Mouse (Mus musculus): ENCODE measurements around the gene Cox6a1.
A peak's percentile ranks its signal among the peaks of the same experiment; 100 is the strongest.
"Not testable (repeated sequence)": the region's sequence is repeated elsewhere in the genome, so short reads cannot be mapped to it uniquely, and the experiment has no call there.

The Cox6a1 gene

DNA sequence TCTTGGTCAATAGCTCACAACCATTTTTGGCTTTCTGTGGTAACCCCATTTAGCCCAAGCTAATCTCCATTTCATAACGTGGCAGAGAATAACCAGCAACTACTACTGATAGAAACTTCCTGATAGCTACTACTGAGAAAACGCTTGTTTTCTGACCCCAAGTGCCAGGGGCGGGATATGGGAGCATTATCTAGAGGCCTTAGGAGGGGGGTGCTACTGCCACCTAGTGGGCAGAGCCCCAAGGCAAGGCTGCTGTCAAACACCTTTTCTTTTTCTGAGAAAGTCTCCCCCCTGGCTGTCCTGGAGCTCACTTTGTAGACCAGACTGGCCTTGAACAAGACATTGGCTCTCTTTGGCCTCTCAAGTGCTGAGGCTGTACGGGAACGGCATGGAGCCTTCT lies 1.2 kb downstream of the Cox6a1 start:
- DNase-seq (ENCODE audit: low spot score): peak; percentile 86

DNA sequence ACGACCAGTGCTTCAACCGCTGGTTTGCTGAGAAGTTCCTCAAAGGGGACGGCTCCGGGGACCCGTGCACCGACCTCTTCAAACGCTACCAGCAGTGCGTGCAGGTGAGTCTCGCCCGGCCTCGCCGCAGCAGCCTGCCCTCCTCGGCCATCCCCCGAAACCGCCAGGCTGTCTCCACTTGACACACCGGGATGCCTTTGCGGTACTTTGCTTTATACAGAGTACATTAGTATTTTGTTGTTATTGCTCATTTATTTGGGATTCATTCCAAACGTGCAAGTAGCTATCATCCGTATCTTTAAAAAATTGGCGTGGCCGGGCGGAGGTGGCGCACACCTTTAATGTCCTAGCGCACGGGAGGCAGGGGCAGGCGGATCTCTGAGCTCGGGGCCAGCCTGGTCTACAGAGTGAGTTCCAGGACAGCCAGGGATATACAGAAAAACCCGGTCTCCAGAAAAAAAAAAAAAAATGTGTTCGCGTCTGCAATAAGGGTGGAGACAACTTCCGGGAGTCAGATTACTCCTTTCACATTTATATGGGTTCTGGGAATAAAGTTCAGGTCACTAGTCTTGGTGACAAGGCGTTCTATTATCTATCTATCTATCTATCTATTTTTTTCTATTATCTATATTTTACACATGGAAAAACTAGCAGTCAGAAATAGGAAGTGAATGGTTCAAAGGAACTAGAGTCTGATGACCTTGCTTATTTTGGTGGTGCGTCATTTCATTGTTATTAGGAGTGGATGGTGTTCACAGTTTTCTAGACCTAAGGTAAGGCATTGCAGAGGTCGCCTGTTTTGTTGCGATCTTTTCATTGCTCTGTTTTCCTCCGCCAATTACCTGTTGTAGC lies 7.2 kb downstream of the Cox6a1 start:
- DNase-seq (ENCODE audit: low spot score): no peak

DNA sequence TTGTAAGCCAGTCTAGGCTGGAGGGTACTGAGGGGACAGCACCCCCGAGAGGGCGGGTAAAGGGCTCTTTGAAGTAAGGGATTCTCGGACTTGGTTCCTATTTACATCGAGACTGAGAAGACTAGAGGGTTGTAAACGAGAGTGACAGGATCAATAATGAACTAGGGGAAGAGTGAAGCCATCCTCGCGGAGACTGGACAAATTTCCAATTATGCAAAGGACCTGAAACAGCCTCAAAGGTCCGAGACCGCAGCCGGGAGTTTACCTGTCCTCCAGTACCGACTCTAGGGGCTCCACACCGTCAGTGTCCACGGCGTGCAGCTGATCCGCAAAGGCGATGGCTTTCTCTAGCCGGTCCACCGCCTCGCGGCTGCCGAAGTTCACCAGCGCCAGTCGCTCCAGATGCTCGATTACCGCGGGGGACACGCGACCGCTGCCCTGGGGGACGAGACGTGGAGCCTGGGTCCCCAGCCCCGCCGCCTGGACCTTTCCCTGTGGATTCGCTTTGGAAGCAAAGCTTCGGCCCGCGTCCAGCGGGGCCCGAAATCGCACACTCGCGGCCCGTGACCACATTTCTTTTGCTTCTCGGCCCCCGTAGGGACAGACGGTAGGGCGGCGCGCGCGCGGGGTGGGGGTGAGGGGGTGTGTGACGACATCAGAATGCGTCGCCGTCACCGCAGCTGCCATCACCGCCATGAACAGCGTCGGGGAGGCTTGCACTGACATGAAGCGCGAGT lies 8.0 kb downstream of the Cox6a1 start, which contains the start of the genes Gatc and Triap1:
Gene Gatc (minus strand): TSS at position 602 of the 737 bp plus-strand sequence.
Gene Triap1 (plus strand): TSS at position 649 of the 737 bp plus-strand sequence.
- peak; percentile 86 for DNase-seq (ENCODE audit: low spot score)

DNA sequence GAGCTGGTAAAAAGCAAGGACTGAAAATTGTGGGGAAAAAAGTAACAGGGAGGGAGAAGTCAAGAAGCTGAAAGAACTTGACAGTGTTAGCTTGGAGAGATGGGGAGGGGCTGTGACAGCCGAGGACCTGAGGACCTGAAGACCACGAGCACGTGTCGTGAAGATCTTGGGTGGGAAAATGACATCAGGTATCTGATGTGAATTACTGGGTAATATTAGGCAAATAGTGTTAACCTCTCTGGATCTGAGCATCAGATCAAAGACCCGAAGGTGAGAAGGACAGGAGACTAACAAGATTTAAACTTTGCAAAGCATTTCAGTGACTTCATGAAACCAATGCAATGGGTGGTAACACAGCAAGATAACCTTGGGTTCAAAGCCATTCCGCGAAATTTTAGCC lies 8.8 kb downstream of the Cox6a1 start:
- no peak for DNase-seq (ENCODE audit: low spot score)

DNA sequence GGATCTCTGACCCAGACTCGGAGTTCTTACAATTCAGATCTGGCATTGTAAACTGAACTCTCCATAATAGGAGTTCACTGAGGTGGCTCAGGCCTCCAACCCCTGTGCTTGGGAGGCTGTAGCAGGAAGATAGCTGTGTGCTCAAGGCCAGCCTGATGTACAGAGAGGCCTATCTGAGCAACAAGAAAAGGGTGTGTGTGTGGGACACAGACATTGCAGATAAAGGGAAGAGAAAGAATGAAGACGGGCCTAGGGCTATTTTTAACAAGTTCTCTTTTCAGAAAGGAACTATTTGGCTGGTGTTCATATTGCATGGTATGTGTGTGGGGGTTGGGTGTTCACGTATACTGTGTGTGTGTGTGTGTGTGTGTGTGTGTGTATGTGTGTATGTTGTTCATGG lies 15.2 kb downstream of the Cox6a1 start:
- DNase-seq (ENCODE audit: low spot score): no peak

DNA sequence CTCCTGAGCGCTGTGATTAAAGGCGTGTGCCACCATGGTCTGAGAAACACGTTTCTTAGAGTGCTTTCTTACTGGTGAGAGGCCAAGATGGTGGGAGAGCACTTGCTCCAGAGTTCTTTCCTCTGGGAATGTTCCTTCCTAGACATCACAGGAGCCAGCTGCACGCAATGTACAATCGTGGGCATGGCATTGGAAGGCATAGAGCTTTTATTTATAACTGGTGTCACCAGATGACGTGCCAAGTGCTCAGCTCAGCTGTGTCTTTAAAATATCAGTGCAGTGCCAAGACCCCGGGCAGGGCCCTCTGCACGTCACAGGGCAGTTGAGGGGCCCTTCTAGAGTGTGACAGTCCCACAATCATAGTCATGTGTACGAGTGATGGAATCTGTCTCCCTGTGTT lies 17.8 kb downstream of the Cox6a1 start:
- peak; percentile 48 for DNase-seq (ENCODE audit: low spot score)

DNA sequence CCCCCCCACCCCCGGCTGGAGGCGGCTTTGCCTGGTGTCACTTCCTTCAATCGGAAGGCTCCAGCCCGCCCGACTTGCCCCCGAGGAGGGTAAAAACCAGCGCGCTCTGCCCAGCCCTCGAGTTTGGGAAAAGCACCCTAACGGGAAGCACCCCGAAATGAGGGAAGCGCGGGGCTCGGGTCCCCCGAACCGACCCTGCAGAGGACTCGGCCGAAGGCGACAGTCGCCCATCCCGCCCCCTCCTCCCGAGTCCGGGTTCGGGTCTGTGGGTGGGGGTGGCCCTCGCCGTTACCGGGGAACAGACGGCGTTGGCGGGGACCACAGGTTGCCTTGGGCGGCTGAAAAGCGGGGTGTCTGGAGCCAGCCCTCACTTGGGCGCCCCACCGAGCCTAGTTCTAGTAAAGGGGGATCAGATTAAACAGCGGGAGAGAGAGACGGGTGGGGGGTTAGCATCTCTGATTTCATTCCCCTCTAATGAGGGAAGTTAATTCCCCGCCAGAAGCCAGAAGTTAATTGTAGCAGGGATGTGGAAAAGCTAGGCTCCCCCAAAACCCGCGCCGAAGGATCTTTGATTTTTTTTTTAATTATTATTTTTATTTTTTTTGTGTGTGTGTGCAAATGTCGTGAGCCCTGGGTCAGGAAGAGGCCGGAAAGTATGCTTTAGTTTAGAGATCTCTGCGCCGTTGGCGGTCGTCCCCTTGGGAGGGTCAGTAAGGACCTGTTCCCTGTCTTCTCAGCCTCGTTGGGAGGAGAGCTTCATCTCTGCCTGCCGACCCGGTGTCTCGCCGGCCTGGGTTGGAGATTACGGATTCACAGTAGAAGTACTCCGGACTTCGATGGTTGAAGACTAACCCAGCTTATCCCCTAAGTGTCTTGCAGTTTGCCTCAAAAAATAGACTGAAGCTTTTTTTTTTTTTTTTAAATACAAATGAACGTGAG lies 20.9 kb downstream of the Cox6a1 start:
- DNase-seq (ENCODE audit: low spot score): peak; percentile 48

DNA sequence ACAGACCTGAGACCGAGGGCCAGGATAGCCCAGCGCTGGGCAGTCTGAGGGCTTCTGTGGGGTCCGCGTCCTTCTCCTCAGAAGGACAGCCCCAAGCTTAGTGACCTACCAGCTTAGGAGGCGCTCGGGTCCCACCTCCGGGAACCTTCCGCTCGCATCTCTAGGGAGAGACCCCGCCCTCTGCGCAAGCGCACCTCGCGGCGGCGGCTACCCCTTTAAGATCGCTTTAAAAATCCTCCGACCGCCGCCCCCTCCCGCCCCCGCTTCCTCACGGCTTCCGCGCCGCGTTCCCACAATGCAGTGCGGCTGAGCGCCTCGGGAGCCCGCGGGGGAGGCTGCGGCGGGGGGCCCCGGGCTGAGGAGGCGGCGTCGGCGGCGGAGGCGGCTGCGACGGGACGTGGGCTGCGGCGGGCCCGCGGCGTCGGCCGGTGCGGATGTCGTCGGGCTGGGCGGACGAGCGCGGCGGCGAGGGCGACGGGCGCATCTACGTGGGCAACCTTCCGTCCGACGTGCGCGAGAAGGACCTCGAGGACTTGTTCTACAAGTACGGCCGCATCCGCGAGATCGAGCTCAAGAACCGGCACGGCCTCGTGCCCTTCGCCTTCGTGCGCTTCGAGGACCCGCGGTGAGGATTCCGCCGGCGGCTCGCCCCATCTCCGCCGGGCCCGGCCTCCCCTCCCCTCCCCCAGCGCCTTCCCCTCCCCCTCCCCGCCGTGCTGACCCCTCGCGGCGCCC lies 21.7 kb downstream of the Cox6a1 start, which contains the start of gene Srsf9:
Gene Srsf9 (plus strand): TSS at position 303 of the 735 bp plus-strand sequence.
- peak; percentile 93 for DNase-seq (ENCODE audit: low spot score)

DNA sequence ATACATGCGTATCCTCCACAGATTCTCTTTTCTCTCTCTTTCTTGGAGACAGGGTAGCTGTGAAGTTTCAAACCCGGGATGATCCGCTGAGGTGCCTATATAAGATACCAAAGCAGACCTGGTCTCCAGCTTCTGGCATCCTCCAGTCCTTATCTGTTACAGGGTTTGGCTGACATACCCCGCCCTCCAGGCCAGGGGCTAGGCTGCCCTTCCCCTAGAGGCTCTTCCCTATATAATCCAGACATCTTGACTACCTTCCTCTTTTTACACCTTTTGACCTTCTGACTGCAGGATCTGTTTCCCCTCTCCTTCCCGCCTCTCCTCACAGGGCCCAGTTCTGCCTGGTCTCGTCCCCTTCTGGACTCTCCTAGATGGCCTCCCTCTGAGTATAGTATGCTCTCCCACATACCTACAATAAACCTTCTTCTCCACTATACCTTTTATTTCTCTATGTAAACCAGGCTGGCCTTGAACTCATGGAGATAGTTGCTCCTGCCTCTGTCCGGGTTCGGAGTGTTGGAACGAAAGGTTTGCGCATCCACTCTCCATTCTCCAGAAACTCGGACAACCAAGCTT lies 22.4 kb downstream of the Cox6a1 start:
- DNase-seq (ENCODE audit: low spot score): no peak

DNA sequence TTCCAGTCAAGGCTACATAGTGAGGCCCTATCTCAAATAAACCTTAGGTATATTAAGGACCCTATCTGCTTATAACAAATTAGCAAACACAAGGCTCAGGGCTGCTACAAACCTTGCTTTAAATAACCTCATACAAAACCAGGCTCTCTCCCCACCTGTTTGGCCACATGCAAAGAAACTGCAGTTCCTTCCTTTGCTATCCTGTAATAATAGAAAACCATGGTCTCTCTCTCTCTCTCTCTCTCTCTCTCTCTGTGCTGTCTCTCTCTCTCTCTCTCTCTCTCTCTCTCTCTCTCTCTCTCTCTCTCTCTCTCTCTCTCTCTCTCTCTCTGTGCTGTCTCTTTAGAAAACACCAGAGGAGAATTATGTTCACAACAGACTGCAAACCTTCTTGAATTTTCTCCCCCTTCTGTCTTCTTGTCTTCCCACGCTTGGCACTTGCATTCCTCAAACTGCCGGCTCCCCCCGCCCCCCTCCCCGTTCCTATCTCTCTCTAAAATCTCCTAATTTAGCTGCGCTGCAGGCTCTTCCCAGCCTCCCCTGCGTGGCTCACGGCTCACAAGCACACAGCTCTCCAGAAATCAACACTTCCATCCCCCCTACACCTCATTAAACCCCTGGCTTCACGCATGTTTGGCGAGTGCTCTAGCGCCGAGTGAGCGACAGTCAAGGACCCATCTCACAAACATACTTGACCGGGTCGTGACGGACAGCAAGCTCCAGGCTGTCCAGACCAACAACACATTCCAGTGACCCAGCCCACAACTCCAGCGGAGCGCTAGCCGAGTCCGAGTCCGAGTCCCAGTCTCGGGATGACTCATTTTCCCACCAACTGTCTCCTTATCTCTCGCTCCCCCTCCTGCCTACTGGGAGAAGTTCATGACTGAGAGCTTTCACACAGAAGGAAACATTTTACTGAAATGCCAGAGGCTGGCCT lies 29.5 kb downstream of the Cox6a1 start:
- DNase-seq (ENCODE audit: low spot score): peak; percentile 75

DNA sequence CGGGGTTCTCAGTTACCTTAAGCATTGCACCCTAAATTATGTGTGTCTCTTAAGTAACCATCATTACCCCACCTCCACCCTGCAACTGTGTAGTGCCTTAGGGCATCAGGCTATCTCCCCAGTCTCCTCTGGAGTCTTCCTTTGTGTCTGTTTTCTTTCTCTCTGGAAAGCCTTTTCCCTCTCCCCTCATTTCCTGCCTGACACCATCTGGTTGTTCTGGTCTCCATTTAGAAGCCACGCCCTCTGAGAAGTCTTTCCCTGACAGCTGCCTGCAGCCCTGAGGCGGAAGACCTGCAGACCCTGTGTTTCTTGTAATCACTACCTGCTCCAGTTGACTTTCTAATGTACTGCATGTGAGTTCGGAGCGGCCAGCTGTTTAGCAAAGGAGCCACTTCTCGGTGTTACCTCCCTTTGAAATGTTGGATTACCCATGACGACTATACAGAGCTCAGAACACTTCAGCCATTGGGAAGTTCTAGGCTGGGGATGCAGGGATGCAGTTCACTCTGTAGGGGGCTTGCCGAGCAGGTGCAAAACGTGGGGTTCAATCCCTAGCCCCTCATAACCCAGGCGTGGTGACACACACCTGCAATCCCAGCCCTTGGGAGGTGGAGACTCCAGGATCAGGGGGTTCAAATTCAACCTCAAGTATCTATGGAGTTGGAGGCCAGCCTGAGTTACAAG lies 31.0 kb downstream of the Cox6a1 start:
- DNase-seq (ENCODE audit: low spot score): no peak

DNA sequence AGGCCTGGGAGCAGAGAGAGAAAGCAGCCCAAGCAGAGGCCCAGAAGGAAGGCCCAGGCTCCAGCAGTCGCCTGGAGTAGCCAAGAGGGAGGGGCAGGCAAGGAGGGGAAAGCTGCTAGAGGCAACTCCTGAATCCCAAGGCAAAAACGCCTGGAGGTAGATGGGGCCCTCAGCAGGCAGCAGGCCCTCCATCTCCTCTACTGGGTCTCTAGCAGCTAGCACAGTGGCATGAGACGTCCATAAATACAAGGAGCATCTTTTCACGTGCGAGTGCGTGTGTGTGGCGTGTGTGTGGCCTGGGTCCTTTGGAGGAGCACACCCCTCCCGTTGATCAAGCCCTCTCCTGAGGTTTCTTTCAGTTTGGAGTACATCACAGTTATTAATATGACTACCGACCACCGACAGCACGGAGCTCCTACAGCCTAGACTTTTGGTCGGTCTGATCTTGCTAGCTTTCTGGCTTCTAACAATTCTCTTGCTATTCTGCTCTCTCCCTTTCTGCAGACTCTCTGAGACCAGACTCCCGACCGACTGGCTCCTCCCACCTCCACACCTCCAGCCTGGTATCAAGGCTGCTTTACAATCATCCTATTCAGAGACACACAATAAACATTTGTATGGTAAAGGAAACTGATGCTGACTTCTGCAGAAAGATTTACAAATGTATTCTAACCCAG lies 31.7 kb downstream of the Cox6a1 start:
- no peak for DNase-seq (ENCODE audit: low spot score)

DNA sequence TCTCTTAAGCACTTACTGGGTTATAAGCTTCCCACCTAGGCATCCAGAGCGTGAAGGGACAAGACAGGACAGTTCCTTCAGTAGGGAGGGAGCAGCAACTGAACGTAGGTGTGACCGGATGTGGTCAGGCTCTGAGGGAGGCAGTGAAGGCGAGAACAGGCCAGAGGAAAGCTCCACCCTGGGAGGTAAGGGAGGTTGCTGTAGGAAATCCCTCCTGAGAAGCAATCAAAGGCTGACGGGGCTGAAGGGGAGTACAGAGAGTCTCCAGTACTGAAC lies 35.2 kb downstream of the Cox6a1 start:
- no peak for DNase-seq (ENCODE audit: low spot score)

DNA sequence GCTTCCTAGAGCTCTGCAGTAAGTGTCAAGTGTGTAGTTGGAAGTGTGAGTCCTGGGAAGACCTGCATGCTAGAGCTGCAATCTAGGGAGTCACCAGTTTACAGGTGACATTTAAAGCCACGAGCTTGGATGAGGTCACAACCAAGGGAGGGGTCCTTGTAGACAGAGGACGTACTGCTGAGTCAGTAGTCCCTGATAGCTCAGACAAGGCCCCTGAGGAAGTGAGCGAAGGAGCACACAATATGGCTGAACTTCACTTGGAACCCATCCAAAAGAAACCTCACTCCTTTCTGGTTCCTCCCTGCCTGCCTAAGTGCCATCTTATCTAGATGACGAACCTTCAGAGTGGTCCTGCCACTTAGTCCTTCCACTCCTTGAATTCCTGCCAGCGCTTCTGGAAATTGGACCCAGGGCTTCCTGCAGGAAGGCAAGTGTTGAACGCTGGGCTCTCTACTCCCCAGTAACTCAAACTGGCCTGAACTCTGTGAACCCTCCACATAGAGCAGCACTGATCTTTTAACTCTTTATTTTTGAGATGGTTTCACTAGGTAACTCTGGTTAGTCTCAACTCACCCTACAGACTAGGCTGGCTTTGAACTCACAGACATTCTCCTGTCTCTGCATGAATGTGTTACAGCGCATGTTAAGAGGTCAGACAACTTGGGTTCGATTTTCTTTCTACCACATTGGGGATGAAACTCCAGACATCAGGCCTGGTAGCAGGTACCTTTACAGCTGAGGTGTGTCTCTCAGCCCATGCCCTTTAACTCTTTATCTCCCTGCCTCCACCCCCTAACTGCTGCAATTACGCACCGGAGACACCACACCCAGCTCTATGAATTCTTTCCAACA lies 35.7 kb downstream of the Cox6a1 start:
- no peak for DNase-seq (ENCODE audit: low spot score)

DNA sequence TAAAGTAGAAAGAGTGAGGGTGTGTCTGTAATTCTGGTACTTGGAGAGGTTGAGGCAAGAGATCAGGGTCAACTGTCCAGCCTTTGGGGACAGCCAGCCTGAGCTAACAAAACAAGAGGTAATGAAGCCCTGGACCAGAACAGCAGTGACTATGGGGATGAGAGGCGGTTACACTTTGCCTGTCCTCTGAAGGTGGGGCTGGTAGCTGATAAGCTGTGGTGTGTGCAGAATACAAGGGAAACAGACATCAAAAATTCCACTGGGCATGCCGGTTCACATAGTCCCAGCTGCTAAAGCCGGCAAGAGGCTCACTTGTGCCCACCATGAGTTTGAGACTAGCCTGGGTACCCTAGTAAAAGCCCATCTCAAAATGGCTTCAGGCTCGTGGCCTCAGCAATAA lies 36.4 kb downstream of the Cox6a1 start:
- DNase-seq (ENCODE audit: low spot score): no peak

DNA sequence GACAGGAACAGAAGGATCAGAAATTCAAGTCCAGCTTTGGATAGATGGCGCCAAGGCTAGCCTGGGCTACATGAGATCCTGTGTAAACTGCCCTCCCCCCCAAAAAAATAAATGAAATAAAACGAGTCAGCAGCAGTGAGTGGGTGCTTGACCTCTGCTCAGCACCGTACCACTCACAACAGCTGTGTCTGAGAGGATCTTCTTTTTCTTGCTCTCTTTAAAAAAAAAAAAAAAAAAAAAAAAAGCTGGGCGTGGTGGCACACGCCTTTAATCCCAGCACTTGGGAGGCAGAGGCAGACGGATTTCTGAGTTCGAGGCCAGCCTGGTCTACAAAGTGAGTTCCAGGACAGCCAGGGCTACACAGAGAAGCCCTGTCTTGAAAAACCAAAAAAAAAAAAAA lies 46.6 kb downstream of the Cox6a1 start:
- DNase-seq (ENCODE audit: low spot score): not testable (repeated sequence)

DNA sequence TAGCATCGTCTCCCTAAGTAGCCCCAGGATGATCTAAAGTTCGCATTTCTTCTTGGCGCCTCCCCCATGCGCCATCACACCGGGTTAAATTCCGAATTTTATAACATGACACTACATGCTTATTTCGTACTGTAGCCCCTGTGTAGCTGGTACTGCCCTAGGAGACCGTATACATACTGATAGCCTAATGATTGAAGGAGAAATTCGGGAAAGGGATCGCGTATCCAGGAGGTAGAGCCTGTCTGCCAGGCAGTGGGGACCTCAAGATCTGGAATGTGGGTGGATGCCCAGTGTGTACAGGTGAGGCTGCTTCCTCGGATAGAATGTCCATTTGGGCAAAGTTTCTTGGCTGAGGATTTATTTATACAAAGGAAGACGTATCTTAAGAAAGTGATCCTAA lies 47.2 kb downstream of the Cox6a1 start:
- DNase-seq (ENCODE audit: low spot score): no peak

Data from layer of hippocampus, adult 11-12 months (tissue).